Mouse (Mus musculus): ENCODE results near the gene Wscd1.
"Not testable (repeated sequence)": the region's sequence is repeated elsewhere in the genome, so short reads cannot be mapped to it uniquely, and the experiment has no call there.

The Wscd1 gene

GRCm38 (mm10) chr11:71815326-71815725, 65.6 kb downstream of the Wscd1 start:
- in situ Hi-C loops (cut with MboI; ENCODE audit: low pct_unique_long_range_greater_than_20kb in 1 of 2, low sequenced_read_pairs in 2 of 2, unreplicated experiment in 1 of 2), result no loop called here

GRCm38 (mm10) chr11:71816918-71817317, 67.2 kb downstream of the Wscd1 start:
- in situ Hi-C loops (cut with MboI; ENCODE audit: low pct_unique_long_range_greater_than_20kb in 1 of 2, low sequenced_read_pairs in 2 of 2, unreplicated experiment in 1 of 2), result no loop called here

- in situ Hi-C loops (cut with MboI; ENCODE audit: low pct_unique_long_range_greater_than_20kb in 1 of 2, low sequenced_read_pairs in 2 of 2, unreplicated experiment in 1 of 2), result no loop called here
Measured at GRCm38 (mm10) chr11:71817341-71817740, 67.6 kb downstream of the Wscd1 start.

- in situ Hi-C loops (cut with MboI; ENCODE audit: low pct_unique_long_range_greater_than_20kb in 1 of 2, low sequenced_read_pairs in 2 of 2, unreplicated experiment in 1 of 2), result no loop called here
Measured at GRCm38 (mm10) chr11:71818111-71818510, 68.4 kb downstream of the Wscd1 start.

GRCm38 (mm10) chr11:71819901-71820300, 70.2 kb downstream of the Wscd1 start:
- in situ Hi-C loops (cut with MboI; ENCODE audit: low pct_unique_long_range_greater_than_20kb in 1 of 2, low sequenced_read_pairs in 2 of 2, unreplicated experiment in 1 of 2), result no loop called here

- in situ Hi-C loops (cut with MboI; ENCODE audit: low pct_unique_long_range_greater_than_20kb in 1 of 2, low sequenced_read_pairs in 2 of 2, unreplicated experiment in 1 of 2), result no loop called here
Measured at GRCm38 (mm10) chr11:71820847-71821246, 71.1 kb downstream of the Wscd1 start.

- in situ Hi-C loops (cut with MboI; ENCODE audit: low pct_unique_long_range_greater_than_20kb in 1 of 2, low sequenced_read_pairs in 2 of 2, unreplicated experiment in 1 of 2), result not testable (repeated sequence)
Measured at GRCm38 (mm10) chr11:71821526-71821925, 71.8 kb downstream of the Wscd1 start.

GRCm38 (mm10) chr11:71822031-71822430, 72.3 kb downstream of the Wscd1 start:
- in situ Hi-C loops (cut with MboI; ENCODE audit: low pct_unique_long_range_greater_than_20kb in 1 of 2, low sequenced_read_pairs in 2 of 2, unreplicated experiment in 1 of 2), result no loop called here

GRCm38 (mm10) chr11:71824971-71825370, 75.3 kb downstream of the Wscd1 start:
- in situ Hi-C loops (cut with MboI; ENCODE audit: low pct_unique_long_range_greater_than_20kb in 1 of 2, low sequenced_read_pairs in 2 of 2, unreplicated experiment in 1 of 2), result no loop called here
